Mouse (Mus musculus) MEL (cell line): ENCODE results near the gene Trp53bp1. TPM values are rescaled to one million over a fixed set of nuclear protein-coding genes. Genes with fewer than 3 reads are reported as not detected.
A peak's percentile ranks its signal among the peaks of the same experiment; 100 is the strongest.

Experiments
- DNase-seq: peaks from one replicate; pipeline ENCODE4 v3.0.0; 2011; ENCODE audit warnings: low read depth, low spot score
- H3K27ac ChIP-seq: 2 replicates; pipeline ENCODE4 v1.5.1; 2012; ENCODE audit warnings: low read depth, mild to moderate bottlenecking, control low read depth, low read length, moderate library complexity; ENCODE audit not compliant: control insufficient read depth
- H3K27me3 ChIP-seq, 2 experiments: fragments of 150-350 bp in 1 of 2; sonication (generic) in 1 of 2; 2 replicates each; pipeline ENCODE4 v1.6.1; 2012; ENCODE audit warnings: low read length in 2 of 2, mild to moderate bottlenecking in 2 of 2, improper control_type of control experiment in 1 of 2, moderate library complexity in 1 of 2; ENCODE audit not compliant: insufficient read depth in 2 of 2, control insufficient read depth in 1 of 2
- H3K36me3 ChIP-seq, 2 experiments: 2 replicates each; pipeline ENCODE4 v1.6.1; 2012 to 2014; ENCODE audit warnings: low read length in 2 of 2, improper control_type of control experiment in 1 of 2, inconsistent platforms in 1 of 2, mild to moderate bottlenecking in 1 of 2; ENCODE audit not compliant: insufficient read depth in 2 of 2, control insufficient read depth in 1 of 2
- H3K4me1 ChIP-seq, 2 experiments: fragments of 150-350 bp in 1 of 2; sonication (generic) in 1 of 2; 2 replicates each; pipeline ENCODE4 v1.6.1; 2012; ENCODE audit warnings: low read length in 2 of 2, improper control_type of control experiment in 1 of 2, mild to moderate bottlenecking in 1 of 2; ENCODE audit not compliant: insufficient read depth in 2 of 2, control insufficient read depth in 1 of 2
- H3K4me3 ChIP-seq, 2 experiments: fragments of 150-350 bp in 1 of 2; sonication (generic) in 1 of 2; 2 replicates each; pipeline ENCODE4 v1.5.1; 2012; ENCODE audit warnings: low read depth in 2 of 2, low read length in 2 of 2, mild to moderate bottlenecking in 2 of 2, moderate library complexity in 2 of 2, control low read depth in 1 of 2, improper control_type of control experiment in 1 of 2; ENCODE audit not compliant: control insufficient read depth in 1 of 2, insufficient read depth in 1 of 2
- H3K79me2 ChIP-seq: 2 replicates; pipeline ENCODE4 v1.6.1; 2012; ENCODE audit warnings: mild to moderate bottlenecking, low read length, moderate library complexity; ENCODE audit not compliant: control insufficient read depth, poor library complexity, insufficient read depth
- H3K9ac ChIP-seq: 2 replicates; pipeline ENCODE4 v1.6.1; 2012; ENCODE audit warnings: low read depth, mild to moderate bottlenecking, control low read depth, low read length, moderate library complexity; ENCODE audit not compliant: control insufficient read depth, poor library complexity, severe bottlenecking
- H3K9me3 ChIP-seq: fragments of 150-350 bp; sonication (generic); replicated peaks from 2 replicates; pipeline ENCODE4 v1.6.1; 2012; ENCODE audit warnings: mild to moderate bottlenecking, low read length, improper control_type of control experiment, moderate library complexity; ENCODE audit not compliant: insufficient read depth
- CHD2 ChIP-seq: IDR thresholded peaks from 2 replicates; pipeline ENCODE4 v1.6.1; 2011; ENCODE audit warnings: low read length, improper control_type of control experiment
- CTCF ChIP-seq, 3 experiments: IDR thresholded peaks in 2 of 3; conservative IDR thresholded peaks in 1 of 3; 2 replicates each; pipeline ENCODE4 v1.5.1; 2011 to 2012; ENCODE audit warnings: low read length in 3 of 3, low read depth in 2 of 3, mild to moderate bottlenecking in 2 of 3, improper control_type of control experiment in 1 of 3, inconsistent platforms in 1 of 3, mixed read lengths in 1 of 3, moderate library complexity in 1 of 3; ENCODE audit not compliant: control insufficient read depth in 1 of 3, insufficient read depth in 1 of 3, poor library complexity in 1 of 3, severe bottlenecking in 1 of 3
- E2F4 ChIP-seq: IDR thresholded peaks from 2 replicates; pipeline ENCODE4 v1.6.1; 2011; ENCODE audit warnings: low read depth, low read length, improper control_type of control experiment, borderline replicate concordance
- ELF1 ChIP-seq: IDR thresholded peaks from 2 replicates; pipeline ENCODE4 v1.6.1; 2014; ENCODE audit warnings: low read depth, mild to moderate bottlenecking, inconsistent platforms, low read length, improper control_type of control experiment, moderate library complexity
- EP300 ChIP-seq, 2 experiments: IDR thresholded peaks; 2 replicates each; pipeline ENCODE4 v1.6.1; 2011; ENCODE audit warnings: improper control_type of control experiment in 2 of 2, low read length in 2 of 2, low read depth in 1 of 2, mild to moderate bottlenecking in 1 of 2
- ETS1 ChIP-seq: IDR thresholded peaks from 2 replicates; pipeline ENCODE4 v1.6.1; 2012; ENCODE audit warnings: low read depth, mild to moderate bottlenecking, inconsistent platforms, low read length, improper control_type of control experiment, moderate library complexity
- GABPA ChIP-seq: IDR thresholded peaks from 2 replicates; pipeline ENCODE4 v1.6.1; 2012; ENCODE audit warnings: low read depth, mild to moderate bottlenecking, inconsistent platforms, low read length, improper control_type of control experiment, moderate library complexity
- HCFC1 ChIP-seq: IDR thresholded peaks from 2 replicates; pipeline ENCODE4 v1.6.1; 2012; ENCODE audit warnings: low read depth, mild to moderate bottlenecking, inconsistent platforms, low read length, improper control_type of control experiment, moderate library complexity
- JUND ChIP-seq: IDR thresholded peaks from 2 replicates; pipeline ENCODE4 v1.6.1; 2011; ENCODE audit warnings: low read depth, mild to moderate bottlenecking, improper control_type of control experiment, low read length
- KAT2A ChIP-seq: conservative IDR thresholded peaks from 2 replicates; pipeline ENCODE4 v1.6.1; 2012; ENCODE audit warnings: low read depth, low read length, improper control_type of control experiment, inconsistent platforms
- MEF2A ChIP-seq: IDR thresholded peaks from 2 replicates; pipeline ENCODE4 v1.6.1; 2014; ENCODE audit warnings: low read depth, mild to moderate bottlenecking, inconsistent platforms, low read length, improper control_type of control experiment; ENCODE audit not compliant: poor library complexity, insufficient replicate concordance, severe bottlenecking; ENCODE audit errors: extremely low read depth
- MXI1 ChIP-seq: IDR thresholded peaks from 2 replicates; pipeline ENCODE4 v1.6.1; 2011; ENCODE audit warnings: mild to moderate bottlenecking, low read depth, low read length, improper control_type of control experiment
- NELFE ChIP-seq: IDR thresholded peaks from 2 replicates; pipeline ENCODE4 v1.6.1; 2011; ENCODE audit warnings: low read depth, low read length, improper control_type of control experiment
- POLR2A ChIP-seq, 2 experiments: IDR thresholded peaks; 2 replicates each; pipeline ENCODE4 v1.6.1; 2011 to 2012; ENCODE audit warnings: low read length in 2 of 2, mild to moderate bottlenecking in 2 of 2, control low read depth in 1 of 2, improper control_type of control experiment in 1 of 2, low read depth in 1 of 2, moderate library complexity in 1 of 2; ENCODE audit not compliant: control insufficient read depth in 1 of 2, insufficient read depth in 1 of 2, poor library complexity in 1 of 2
- RAD21 ChIP-seq: IDR thresholded peaks from 2 replicates; pipeline ENCODE4 v1.6.1; 2011; ENCODE audit warnings: mild to moderate bottlenecking, low read depth, low read length, improper control_type of control experiment
- RCOR1 ChIP-seq: IDR thresholded peaks from 2 replicates; pipeline ENCODE4 v1.6.1; 2012; ENCODE audit warnings: low read depth, mild to moderate bottlenecking, inconsistent platforms, low read length, improper control_type of control experiment
- SIN3A ChIP-seq: IDR thresholded peaks from 2 replicates; pipeline ENCODE4 v1.6.1; 2012; ENCODE audit warnings: low read length, improper control_type of control experiment, inconsistent platforms
- TBP ChIP-seq: IDR thresholded peaks from 2 replicates; pipeline ENCODE4 v1.8.0; 2011; ENCODE audit warnings: low read depth, low read length, improper control_type of control experiment
- UBTF ChIP-seq: IDR thresholded peaks from 2 replicates; pipeline ENCODE4 v1.6.1; 2012; ENCODE audit warnings: low read depth, mild to moderate bottlenecking, inconsistent platforms, low read length, improper control_type of control experiment, moderate library complexity, borderline replicate concordance; ENCODE audit not compliant: insufficient read depth
- ZC3H11A ChIP-seq: IDR thresholded peaks from 2 replicates; pipeline ENCODE4 v1.6.1; 2012; ENCODE audit warnings: low read depth, mild to moderate bottlenecking, inconsistent platforms, low read length, improper control_type of control experiment
- polyA plus RNA-seq, 2 experiments: library from polyadenylated mRNA; stranded (reverse) in 1 of 2; unstranded in 1 of 2; fragments of >175 nt in 1 of 2; fragments of >200 nt in 1 of 2; gene quantifications; 2 replicates each; pipeline versions ENCODE4 v1.2.1 to v1.2.4; 2012; ENCODE audit warnings: low replicate concordance in 2 of 2, low read depth in 1 of 2; ENCODE audit not compliant: insufficient read length in 2 of 2, insufficient read depth in 1 of 2, missing spikeins in 1 of 2
- total RNA-seq: library from RNA; depleted of rRNA; stranded (reverse); fragments of 300-350 nt; gene quantifications from 2 replicates; pipeline ENCODE4 v1.2.3, GENCODE M21; 2012; rRNA removed

The Trp53bp1 gene
- total RNA-seq (13.4 and 16.6 TPM in 2 replicates), polyA plus RNA-seq (100 to 1,000 TPM in 1 of 2 experiments, 10 to 100 TPM in 1; 37.3 to 160 TPM)

- Histone ChIP-seq H3K4me3 (peak within 1 kb of the TSS; percentile 82 to 100), H3K9me3 (no peaks in the 10 kb centered on the region), H3K4me1 (peaks cover 5 to 14% of the 10 kb centered on the region in 2 experiments), H3K79me2 (peaks cover 6% of the 10 kb centered on the region; the same call in 1 of the 2 replicates), H3K27ac (no peak within 1 kb of the TSS), H3K9ac (peak within 1 kb of the TSS; percentile 79), H3K27me3 (no peaks in the 10 kb centered on the region), H3K36me3 (peaks cover 0 to 6% of the 10 kb centered on the region in 2 experiments; a peak in 3 of 4 replicates)
- DNase-seq, result peak; percentile 97
- TF ChIP-seq MEF2A (no peak), UBTF (no peak), ELF1 (0 out of 2 replicates have a peak, but pooled peaks have one; percentile 54), GABPA (no peak), ETS1 (no peak), CHD2 (peak; percentile 64), KAT2A (no peak), EP300 (IDR thresholded peaks at IDR 0.05; ENCODE audit: low read depth in 1 of 2, low read length in 2 of 2) (no peak), TBP (0 out of 2 replicates have a peak, but pooled peaks have one; percentile 21), MXI1 (peak; percentile 88), JUND (no peak), SIN3A (peak; percentile 93), E2F4 (no peak), POLR2A (IDR thresholded peaks at IDR 0.05; ENCODE audit: control insufficient read depth in 1 of 2, insufficient read depth in 1 of 2, low read depth in 1 of 2, low read length in 2 of 2, poor library complexity in 1 of 2) (peak; percentile 20 to 44; a peak in 1 of 4 replicates), NELFE (peak; percentile 34; the same call in 1 of the 2 replicates), RCOR1 (no peak), HCFC1 (peak; percentile 78)
Observed at GRCm38 (mm10) chr2:121271236-121271927, at the start of gene Trp53bp1. Gene Trp53bp1, minus strand, starts transcription at chr2:121271407.

GRCm38 (mm10) chr2:121316278-121316677 lies 45.1 kb upstream of the Trp53bp1 start:
- no peaks in the 10 kb centered on the region for H3K36me3 ChIP-seq
- no peaks in the 10 kb centered on the region for H3K27me3 ChIP-seq
- no peak overlapping the region for H3K9ac ChIP-seq
- no peak overlapping the region for H3K27ac ChIP-seq
- H3K4me3 ChIP-seq, result no peak overlapping the region
- DNase-seq, result no peak
- H3K4me1 ChIP-seq, result no peaks in the 10 kb centered on the region
- no peaks in the 10 kb centered on the region for H3K79me2 ChIP-seq
- TF ChIP-seq CTCF (IDR thresholded peaks at IDR 0.05 in 2 of 3, conservative IDR thresholded peaks at IDR 0.05 in 1 of 3; ENCODE audit: control insufficient read depth in 1 of 3, insufficient read depth in 1 of 3, low read depth in 2 of 3, low read length in 3 of 3, poor library complexity in 1 of 3, severe bottlenecking in 1 of 3) (no peak), HCFC1 (no peak), EP300 (IDR thresholded peaks at IDR 0.05; ENCODE audit: low read depth in 1 of 2, low read length in 2 of 2) (no peak), ETS1 (no peak), RAD21 (no peak), MXI1 (no peak), ZC3H11A (no peak), NELFE (no peak)
- H3K9me3 ChIP-seq, result no peaks in the 10 kb centered on the region
